Mouse (Mus musculus): ENCODE measurements around the gene Fate1. TPM values are rescaled to one million over a fixed set of nuclear protein-coding genes. Genes with fewer than 3 reads are reported as not detected.

The Fate1 gene
- not detected for polyA plus RNA-seq (2014; fragmentation: Illumina TruSeq; extraction: RNeasy Lipid Tissue Mini Kit (QIAGEN cat#74804); ENCODE audit: low read depth, low replicate concordance)

DNA sequence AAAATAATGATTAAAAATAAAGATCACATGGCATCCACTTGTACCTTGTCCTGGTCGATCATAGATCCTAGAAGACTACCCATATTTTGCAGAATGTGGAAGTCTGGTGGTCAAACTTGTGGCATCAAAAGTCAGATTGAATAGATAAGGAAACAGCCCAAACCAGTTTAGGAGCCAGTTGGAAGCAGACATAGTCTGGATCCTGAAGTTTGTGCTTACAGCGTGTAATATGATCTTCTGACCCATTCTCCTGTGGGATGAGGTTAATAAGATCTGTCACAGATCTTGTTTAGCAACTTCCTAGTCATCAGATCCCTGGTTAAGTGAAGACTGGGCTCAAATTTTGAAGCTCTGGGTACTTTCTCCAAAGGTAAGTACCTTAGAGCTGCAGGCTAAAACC is at the start of gene Fate1:
TSS of gene Fate1 (plus strand) at position 301 of the 400 bp plus-strand sequence.

GRCm38 (mm10) chrX:71962073-71963051 is 10.4 kb upstream of the Fate1 start, which contains the start of gene Prrg3:
Prrg3 (plus strand) TSS chrX:71962624.

DNA sequence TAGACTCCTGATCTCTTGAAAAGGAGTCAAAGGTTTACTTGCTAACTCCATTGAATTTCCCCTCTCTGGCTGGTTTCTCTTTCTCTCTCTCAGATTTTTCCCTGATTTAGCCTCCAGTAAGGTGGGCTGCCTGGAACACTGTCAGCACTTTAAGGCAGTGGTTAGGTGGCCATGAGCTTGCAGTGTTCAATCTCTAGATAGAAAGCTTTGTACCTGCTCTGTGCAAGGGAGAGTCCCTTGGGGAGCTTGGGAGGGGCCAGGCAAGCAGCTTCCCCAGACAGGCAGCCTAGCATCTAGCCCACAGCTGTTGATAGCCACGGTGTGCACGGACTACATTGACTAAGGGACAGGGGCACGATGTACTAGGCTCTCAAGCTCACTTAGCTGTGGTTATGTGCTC is 18.8 kb downstream of the Fate1 start, which contains the start of gene Cnga2:
TSS of gene Cnga2 (plus strand) at position 301 of the 400 bp plus-strand sequence.

Other genes with a start within 250 kb of the Fate1 start
- 79.9 TPM for gene Vma21, start 157.1 kb upstream of the Fate1 start, polyA plus RNA-seq (2014; fragmentation: Illumina TruSeq; extraction: RNeasy Lipid Tissue Mini Kit (QIAGEN cat#74804); ENCODE audit: low read depth, low replicate concordance)
- gene Gm1141, start 52.0 kb upstream of the Fate1 start, polyA plus RNA-seq (2014; fragmentation: Illumina TruSeq; extraction: RNeasy Lipid Tissue Mini Kit (QIAGEN cat#74804); ENCODE audit: low read depth, low replicate concordance), result 0.28 TPM
- 3.7 TPM for gene Prrg3, start 10.4 kb upstream of the Fate1 start, polyA plus RNA-seq (2014; fragmentation: Illumina TruSeq; extraction: RNeasy Lipid Tissue Mini Kit (QIAGEN cat#74804); ENCODE audit: low read depth, low replicate concordance)
- gene Cnga2, start 18.9 kb downstream of the Fate1 start, polyA plus RNA-seq (2014; fragmentation: Illumina TruSeq; extraction: RNeasy Lipid Tissue Mini Kit (QIAGEN cat#74804); ENCODE audit: low read depth, low replicate concordance), result not detected
- gene Magea4, start 249.0 kb downstream of the Fate1 start, polyA plus RNA-seq (2014; fragmentation: Illumina TruSeq; extraction: RNeasy Lipid Tissue Mini Kit (QIAGEN cat#74804); ENCODE audit: low read depth, low replicate concordance), result not detected

All from sigmoid colon, adult 10 weeks (tissue).